Mouse (Mus musculus): ENCODE measurements at regions not wholly inside any gene's neighbourhood (a gene's known extent, or its start where the extent isn't known, plus 50 kb on each side); places are given as distances from the start of the nearest gene placed in this dataset.

GRCm38 (mm10) chr3:149274987-149275386 is 284.6 kb upstream of the Adgrl2 start:
- no peak for DNase-seq

- no peak for DNase-seq
Observed at GRCm38 (mm10) chr3:149273993-149274692, 283.8 kb upstream of the Adgrl2 start.

DNA sequence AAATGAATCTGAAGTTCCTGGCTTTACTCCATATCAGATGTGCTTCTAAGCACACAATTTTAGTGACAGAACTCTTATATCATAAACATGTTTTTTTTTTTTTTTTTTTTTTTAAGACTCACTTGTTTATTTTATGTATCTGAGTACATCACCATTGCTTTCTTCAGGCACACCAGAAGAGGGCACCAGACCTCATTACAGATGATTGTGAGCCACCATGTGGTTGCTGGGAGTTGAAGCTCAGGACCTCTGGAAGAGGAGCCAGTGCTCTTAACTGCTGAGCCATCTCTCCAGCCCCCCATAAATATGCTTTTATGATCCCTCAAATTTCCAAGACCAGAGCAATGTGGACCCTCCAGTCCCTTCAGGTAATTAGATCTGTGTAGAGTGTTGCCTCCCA is 280.1 kb upstream of the Adgrl2 start:
- no peak for DNase-seq

GRCm38 (mm10) chr3:149262332-149262970 is 272.1 kb upstream of the Adgrl2 start:
- DNase-seq, result peak; percentile 7 to 12

GRCm38 (mm10) chr3:149261764-149262163 is 271.4 kb upstream of the Adgrl2 start:
- DNase-seq, result no peak

GRCm38 (mm10) chr3:149258826-149259225 is 268.5 kb upstream of the Adgrl2 start:
- DNase-seq, result no peak

DNA sequence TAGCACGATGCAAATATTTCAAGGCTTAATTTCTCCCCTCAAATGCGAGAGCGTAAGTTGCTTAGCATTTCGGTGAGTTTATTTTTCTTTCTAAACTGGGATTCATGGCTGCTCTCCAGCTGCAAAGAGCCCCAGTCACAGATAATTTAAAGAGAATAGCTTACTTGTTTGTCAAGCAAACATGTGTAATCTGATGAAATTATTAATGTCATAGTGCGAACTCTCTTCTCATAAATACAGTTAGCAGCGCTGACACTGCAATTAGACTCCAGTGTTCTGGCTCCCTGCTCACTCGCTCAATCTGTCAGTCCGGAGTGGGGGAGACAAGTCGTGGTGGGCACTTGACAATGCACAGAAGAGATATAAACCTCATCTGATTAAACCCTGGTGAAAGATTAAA is 266.5 kb upstream of the Adgrl2 start:
- DNase-seq, result no peak

GRCm38 (mm10) chr3:149253080-149253479 is 262.7 kb upstream of the Adgrl2 start:
- no peak for DNase-seq

- DNase-seq, result no peak
Observed at GRCm38 (mm10) chr3:149252144-149252543, 261.8 kb upstream of the Adgrl2 start.

GRCm38 (mm10) chr3:149247626-149247987 is 257.3 kb upstream of the Adgrl2 start:
- DNase-seq, result no peak

DNA sequence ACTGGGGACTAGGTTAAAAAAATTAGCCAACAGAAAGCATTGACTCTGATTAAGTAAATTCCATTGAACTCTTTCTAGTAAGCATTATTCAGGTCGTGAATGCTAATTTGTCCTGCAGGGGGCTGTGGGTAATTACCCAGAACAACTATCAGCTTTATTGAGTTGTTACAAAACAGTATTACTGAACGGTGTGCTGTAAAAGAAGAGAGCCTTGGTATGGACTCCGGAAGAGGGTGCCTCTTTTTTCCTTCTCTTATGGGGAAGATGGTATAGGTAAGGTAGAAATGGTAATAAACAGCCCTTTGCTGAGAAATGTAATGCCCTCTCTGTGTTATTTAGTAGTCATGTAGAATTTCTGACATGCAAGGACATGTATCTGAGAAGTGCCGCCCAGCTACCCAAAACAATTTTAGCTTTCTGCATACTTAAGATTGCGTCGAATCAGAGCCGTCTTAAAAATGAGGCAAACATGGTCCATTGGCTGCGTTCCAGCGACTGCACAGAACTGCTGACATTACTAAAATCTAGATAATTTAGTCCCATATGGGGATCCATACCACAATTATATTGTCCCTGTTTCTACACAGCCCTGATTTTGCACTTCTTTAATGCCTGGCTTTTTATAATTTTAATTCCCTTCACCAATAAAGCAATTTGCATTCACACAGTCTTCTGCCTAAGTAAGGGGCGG is 256.7 kb upstream of the Adgrl2 start:
- no peak for DNase-seq

- peak in 1 of 2 experiments; percentile 36 for DNase-seq
Observed at GRCm38 (mm10) chr3:149239664-149240063, 249.3 kb upstream of the Adgrl2 start.

GRCm38 (mm10) chr3:149238076-149238475 is 247.7 kb upstream of the Adgrl2 start:
- no peak for DNase-seq

DNA sequence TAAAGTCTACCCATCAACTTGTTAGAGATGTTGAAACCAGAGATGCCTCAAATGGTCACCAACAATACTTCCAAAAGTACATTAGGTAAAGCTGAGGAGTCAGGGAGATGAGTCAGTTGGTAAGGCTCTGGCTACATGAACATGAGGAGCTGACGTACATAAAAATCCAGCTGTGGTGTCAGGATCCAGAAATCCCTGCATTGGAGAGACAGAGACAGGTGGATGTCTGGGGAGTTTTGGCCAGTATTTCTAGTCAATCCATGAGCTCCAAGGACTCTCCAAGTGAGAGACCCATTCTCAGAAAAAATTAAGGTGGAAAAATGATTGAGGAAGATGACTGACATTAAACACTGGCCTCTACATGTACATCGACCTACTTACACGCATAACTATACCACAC is 244.8 kb upstream of the Adgrl2 start:
- no peak for DNase-seq

GRCm38 (mm10) chr3:149233691-149234131 is 243.4 kb upstream of the Adgrl2 start:
- DNase-seq, result peak; percentile 44 to 57

DNA sequence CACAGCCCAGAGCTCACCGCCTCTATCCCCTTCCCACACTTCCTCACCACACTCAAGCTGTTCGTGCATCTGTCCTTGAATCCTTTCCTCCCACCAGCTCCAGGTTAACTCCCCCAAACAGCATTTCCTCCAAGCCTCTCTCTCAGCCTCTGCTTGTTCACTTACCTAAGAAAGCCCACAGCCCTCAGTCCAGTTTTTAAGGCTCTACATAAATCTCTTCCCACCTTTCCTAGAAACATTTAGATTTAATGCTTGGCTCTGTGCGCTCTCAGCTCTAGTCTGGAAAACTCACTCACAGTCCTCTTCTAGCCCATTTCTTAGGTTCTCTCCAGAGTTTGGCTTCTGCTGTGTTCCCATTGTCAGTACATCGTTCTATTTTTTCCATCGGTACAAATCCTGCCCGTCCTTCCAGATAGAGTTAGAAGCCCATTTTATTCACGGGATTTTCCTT is 242.9 kb upstream of the Adgrl2 start:
- DNase-seq, result no peak

DNA sequence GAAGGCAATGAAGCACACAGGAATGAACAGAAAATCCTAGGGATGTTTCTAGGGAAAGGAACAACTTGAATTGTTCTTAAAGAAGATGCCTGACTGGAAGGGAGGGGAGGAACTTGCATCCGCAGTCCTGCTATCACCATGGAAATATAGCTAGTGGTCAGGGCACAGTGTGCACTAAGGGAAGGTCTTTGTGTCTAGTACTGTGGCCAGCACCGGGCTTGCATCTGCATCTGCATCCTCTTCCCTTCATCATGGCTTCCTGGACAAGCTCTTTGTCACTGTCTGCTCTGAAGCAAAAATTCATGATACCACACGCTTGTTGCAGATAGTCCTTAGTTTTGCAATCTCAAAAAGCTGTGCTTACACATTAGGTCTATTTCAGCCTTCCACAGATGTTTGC is 241.0 kb upstream of the Adgrl2 start:
- no peak for DNase-seq

DNA sequence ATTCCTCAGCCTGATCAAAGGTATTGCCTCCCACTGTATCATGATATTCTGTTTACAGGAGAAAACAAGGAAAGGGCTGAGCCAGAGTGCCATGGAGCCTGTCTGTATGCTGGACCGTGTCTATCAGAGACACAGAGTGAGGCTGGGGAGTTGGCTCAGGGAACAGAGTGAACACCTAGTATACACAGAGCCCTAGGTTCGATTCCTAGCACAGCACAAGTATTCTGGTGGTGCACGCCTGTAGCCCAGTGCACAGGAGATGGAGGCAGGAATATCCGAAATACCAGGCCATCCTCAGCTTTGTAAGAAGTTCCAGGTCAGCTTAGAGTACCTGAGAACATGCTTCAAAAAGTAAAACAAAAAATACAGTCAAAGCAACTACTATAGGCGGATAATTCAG is 237.2 kb upstream of the Adgrl2 start:
- DNase-seq, result no peak

DNA sequence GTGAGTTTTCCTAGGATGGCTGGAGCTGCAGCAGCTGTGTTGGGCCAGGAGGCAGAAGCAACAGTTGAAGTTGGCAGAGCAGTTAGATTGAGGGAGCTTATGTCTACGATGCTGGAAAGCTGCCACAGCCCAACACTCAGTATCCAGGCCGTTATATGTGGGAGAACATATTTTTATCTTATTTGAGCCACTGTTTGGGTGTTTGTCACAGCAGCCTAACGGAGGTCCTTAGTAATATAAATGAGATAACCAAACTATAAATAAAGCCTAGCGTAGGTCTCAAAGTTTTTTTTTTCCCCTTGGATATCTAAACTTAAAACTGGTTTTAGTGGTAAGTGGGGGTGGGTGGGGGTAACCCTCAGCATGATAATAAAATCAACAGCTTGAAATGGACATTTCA is 236.4 kb upstream of the Adgrl2 start:
- no peak for DNase-seq

GRCm38 (mm10) chr3:149225684-149226083 is 235.3 kb upstream of the Adgrl2 start:
- DNase-seq, result no peak

- DNase-seq, result no peak
Observed at GRCm38 (mm10) chr3:149224271-149224670, 233.9 kb upstream of the Adgrl2 start.

DNA sequence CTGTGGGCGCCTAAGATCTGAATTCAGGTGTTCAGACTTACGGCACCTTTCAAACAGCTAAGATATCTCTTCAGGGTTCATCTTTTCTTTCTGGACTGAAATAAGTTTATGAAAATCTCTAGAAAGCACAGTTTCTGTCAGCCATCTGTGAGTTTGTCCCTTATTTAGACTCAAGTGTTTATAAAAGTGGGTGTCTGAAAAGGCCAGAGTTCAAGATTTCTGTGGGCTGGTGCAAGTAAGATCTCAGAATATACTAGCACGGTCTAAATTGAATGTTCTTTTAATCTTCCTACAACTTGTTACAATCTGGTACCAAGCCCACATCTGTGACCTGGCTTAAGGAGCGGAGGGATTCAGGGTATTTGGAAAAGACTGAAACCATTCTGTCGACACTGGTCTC is 233.4 kb upstream of the Adgrl2 start:
- no peak for DNase-seq

GRCm38 (mm10) chr3:149220958-149221357 is 230.6 kb upstream of the Adgrl2 start:
- no peak for DNase-seq
